Mouse (Mus musculus) liver, embryonic 15.5 days (tissue): ENCODE data around the gene Ndufa8. TPM values are rescaled to one million over a fixed set of nuclear protein-coding genes. Genes with fewer than 3 reads are reported as not detected.

Experiments
- polyA plus RNA-seq: library from polyadenylated mRNA; unstranded; fragments of >200 nt; fragmentation: Nextera tagmentation; extraction: Ambion mirVana; gene quantifications from 2 replicates; pipeline ENCODE4 v1.2.1, GENCODE M21; 2015

Ndufa8 gene
- polyA plus RNA-seq, 1 experiment from 2014 or later, result 132 TPM

Other genes with a start within 250 kb of the Ndufa8 start
- 0.63 and 0.74 TPM in 2 replicates for gene Ttll11, start 69.5 kb downstream of the Ndufa8 start, polyA plus RNA-seq
- not detected in 2 replicates for gene Morn5, start 52 bp upstream of the Ndufa8 start, polyA plus RNA-seq
- gene Lhx6, start 56.0 kb upstream of the Ndufa8 start, polyA plus RNA-seq, result 0.31 and 0.37 TPM in 2 replicates
- 17.2 and 18.3 TPM in 2 replicates for gene Mrrf, start 87.0 kb upstream of the Ndufa8 start, polyA plus RNA-seq
- gene Rbm18, start 87.4 kb upstream of the Ndufa8 start, polyA plus RNA-seq, result 22.8 and 23.8 TPM in 2 replicates
- 20.9 and 22.8 TPM in 2 replicates for gene Ptgs1, start 181.0 kb upstream of the Ndufa8 start, polyA plus RNA-seq